Mouse (Mus musculus) embryonic stem cell, embryonic (primary cell): ENCODE measurements at regions not wholly inside any gene's neighbourhood (a gene's known extent, or its start where the extent isn't known, plus 50 kb on each side); places are given as distances from the start of the nearest gene placed in this dataset.

Source experiments
- CTCF ChIA-PET, 4 experiments: fragments of 300-600 bp in 2 of 4; fragments of 350-600 bp in 2 of 4; sonication (Branson Sonifier 250); formaldehyde crosslinking; loops; one replicate each; lab custom pipeline; 2022; ENCODE audit warnings: inconsistent platforms in 2 of 4; lab: Charles Lee
- POLR2A ChIA-PET, 4 experiments: fragments of 300-600 bp in 2 of 4; fragments of 350-600 bp in 2 of 4; sonication (Branson Sonifier 250); formaldehyde crosslinking; loops; one replicate each; lab custom pipeline; 2022; ENCODE audit warnings: antibody characterized with exemption in 4 of 4, inconsistent platforms in 1 of 4; lab: Charles Lee

- POLR2A ChIA-PET = no interaction called here
- CTCF ChIA-PET = interaction anchor here in 1 of 4 experiments (0.7 kb wide), 1 partner anchor 10 kb away, joined by 4 read pairs; no protein-coding TSS in a partner anchor
These were observed 168.6 kb downstream of the Insc start for GRCm38 (mm10) chr7:114912109-114912508.

DNA sequence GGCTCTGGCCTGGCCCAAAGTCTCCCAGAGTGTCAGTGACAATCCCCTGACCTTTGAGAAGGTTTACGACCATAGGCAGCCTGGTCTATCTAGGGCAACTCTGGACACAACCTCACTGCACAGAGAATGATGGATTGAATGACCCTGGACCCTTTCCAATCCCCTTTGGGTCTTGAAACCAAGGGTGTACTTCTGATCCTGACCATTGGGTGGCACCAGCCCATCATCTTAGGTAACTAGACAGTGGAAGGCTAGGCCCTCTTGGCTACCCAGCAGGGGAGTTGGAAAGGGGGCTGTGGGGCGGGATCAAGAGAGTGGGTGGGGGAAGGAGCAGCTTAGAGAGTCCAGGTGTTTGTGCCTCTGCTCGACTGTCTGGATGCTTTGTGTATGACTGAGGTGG, 178.7 kb downstream of the Insc start:
- POLR2A ChIA-PET = no interaction called here
- CTCF ChIA-PET = interaction anchor here in 3 of 4 experiments (0.6 to 1.4 kb wide), 3 partner anchors 10 to 1118 kb away, joined by 3 to 4 read pairs (median 4); no protein-coding TSS in a partner anchor

- ChIA-PET POLR2A (no interaction called here), CTCF (no interaction called here)
These were observed 190.4 kb downstream of the Insc start for GRCm38 (mm10) chr7:114933861-114934260.

DNA sequence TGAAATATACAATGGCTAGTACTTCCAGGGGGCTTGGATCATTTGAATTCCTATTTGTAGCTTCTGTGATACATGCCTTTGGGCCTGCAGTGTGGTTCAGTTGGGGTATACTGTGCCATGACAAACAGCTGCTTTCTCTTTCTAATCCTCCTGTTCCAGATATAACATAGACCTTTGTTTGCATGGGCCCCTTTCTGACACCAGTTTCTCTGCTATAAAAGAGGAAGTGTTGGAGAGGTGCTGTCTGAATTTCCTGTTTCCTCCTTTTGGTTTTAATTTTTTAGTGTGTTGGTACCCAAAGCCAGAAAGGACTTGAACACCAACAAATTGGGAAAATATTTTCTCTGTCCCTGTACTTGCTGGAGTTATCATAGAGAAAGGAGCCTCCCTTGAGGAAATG, 207.3 kb downstream of the Insc start:
- ChIA-PET POLR2A (interaction anchor here in 1 of 4 experiments (0.6 to 1.3 kb wide), 2 partner anchors 12 to 77 kb away, joined by 3 to 4 read pairs; no protein-coding TSS in a partner anchor), CTCF (no interaction called here)

DNA sequence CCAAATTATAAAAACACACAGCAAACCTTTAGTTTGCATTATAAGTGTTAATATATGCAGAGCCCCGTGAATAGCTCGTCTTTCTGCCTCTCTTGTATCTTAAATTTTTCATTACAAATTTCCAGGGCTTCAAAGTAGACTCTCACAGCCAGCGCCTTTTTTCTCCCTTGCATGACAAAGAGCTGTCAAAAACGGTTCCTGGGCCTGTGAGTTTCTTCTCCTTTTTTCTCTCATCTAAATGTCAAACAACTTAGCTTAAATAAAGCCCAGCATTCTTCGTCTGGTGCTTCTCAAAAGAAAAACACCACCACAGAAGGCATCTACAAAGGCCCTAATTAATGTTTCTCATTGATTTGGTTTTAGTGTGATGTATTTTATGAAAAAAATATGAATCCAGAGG, 219.7 kb downstream of the Insc start:
- ChIA-PET POLR2A (no interaction called here), CTCF (no interaction called here)

DNA sequence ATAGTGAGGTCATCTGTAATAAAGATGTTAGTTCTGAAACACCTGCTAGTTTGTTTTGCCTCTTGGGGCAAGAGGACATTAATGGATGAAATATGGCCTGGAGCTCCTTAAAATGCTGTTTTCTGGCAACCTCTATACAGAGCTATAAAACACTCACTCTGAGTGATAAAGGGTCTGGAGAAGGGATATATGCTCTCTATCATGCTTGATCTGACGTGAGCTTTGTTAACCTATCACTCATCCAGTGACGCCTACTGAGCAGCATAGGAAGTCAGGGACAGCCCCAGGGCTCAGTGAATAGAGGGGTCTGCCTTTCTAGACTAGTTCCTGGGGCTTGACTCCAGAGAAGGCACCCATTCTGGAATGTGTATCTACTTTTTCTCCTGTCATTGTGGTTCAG, 222.4 kb downstream of the Insc start:
- POLR2A ChIA-PET = no interaction called here
- CTCF ChIA-PET = no interaction called here

GRCm38 (mm10) chr7:114986481-114986880, 243.0 kb downstream of the Insc start:
- ChIA-PET POLR2A (no interaction called here), CTCF (no interaction called here)

DNA sequence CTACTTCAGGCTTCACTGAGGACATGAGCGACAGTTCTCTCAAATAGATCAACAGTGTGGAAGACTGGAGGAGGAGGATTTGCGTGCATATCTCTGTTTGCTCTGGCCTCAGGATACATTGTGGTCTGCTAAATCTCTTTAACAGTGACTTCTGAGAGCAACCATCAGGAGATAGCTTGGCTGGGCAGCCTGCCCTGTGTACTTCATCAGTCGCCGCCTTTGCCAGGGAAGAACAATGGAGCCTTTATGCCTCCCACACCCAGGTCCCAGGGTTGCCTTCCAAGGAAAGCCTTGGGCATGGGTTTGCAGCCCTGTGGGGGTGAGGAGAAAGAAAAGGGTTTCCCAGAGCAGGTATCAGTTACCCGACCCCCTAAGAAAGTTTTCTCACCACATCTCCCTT, 247.8 kb downstream of the Insc start:
- CTCF ChIA-PET = no interaction called here
- POLR2A ChIA-PET = no interaction called here

GRCm38 (mm10) chr7:114992440-114992839, 248.9 kb downstream of the Insc start:
- ChIA-PET POLR2A (no interaction called here), CTCF (no interaction called here)

DNA sequence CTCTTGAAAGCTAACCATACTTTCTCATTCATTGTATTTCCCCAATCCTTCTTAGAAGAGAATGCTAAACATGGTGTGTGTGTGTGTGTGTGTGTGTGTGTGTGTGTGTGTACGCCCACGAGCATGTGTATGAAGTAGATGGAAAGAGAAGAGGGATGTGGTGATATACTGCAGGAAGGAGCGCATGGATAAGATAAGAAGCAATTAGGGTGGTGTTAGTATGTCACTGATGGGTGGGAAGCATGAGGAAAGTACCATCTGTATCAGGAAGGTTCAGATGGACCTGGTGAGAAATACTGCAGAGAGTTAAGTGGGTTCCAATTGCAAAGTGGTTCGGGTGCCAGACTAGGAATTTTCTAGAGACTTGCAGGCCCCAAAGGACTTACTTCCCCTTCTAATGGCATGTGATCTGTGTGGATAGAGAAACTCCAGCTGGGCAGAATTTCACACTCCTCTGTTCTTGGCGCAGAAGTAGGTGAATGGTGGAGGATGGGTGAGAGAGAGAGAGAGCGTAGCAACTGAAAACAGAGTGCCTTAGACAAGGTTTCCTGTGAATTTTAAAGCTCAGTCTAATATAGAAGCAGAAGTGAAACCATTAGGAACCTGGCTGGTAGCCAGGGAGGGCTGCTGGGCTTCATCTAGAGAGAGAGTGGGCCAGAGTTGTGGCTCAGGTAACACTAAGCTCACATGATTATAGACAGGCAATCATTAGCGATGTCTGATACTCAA, 257.5 kb downstream of the Insc start:
- CTCF ChIA-PET = no interaction called here
- POLR2A ChIA-PET = interaction anchor here in 1 of 4 experiments (0.6 kb wide), 1 partner anchor 1306 kb away, joined by 3 read pairs; no protein-coding TSS in a partner anchor

DNA sequence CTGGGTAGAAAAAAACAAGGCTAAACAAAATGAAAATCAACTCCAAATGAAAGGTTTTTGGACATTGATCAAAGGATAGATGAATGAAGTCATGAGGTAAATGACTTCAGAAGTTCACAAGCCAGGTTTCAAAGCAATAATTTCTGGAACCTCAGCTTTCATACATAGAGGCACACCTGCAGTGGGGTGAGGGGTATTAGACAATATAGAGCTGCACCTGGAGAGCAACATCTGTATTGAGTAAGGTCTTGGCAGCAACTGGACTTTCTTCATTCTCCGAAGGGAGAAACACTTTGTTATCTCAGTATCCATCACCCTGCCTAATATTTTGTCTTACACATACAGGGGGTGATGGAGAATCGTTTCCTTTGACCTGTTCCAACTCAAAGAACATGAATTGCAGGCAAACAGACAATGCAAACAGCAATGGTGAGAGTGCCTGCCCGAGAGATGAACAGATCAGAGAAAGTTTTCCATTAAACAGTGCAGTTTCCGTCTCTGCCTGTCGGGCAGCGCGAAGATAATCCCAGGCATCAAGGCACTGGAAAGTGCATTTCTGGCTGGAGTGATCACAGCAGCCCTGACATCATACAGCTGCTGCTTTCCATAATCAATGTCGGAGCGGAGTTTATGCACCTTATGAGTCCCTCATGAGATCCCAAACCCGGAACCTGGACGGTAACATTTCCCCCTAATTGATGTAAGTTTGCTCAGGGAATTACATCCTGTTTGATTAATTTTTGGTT, 270.9 kb downstream of the Insc start:
- ChIA-PET CTCF (no interaction called here), POLR2A (no interaction called here)

- POLR2A ChIA-PET = no interaction called here
- CTCF ChIA-PET = no interaction called here
These were observed 276.0 kb downstream of the Insc start for GRCm38 (mm10) chr7:115019369-115019958.

DNA sequence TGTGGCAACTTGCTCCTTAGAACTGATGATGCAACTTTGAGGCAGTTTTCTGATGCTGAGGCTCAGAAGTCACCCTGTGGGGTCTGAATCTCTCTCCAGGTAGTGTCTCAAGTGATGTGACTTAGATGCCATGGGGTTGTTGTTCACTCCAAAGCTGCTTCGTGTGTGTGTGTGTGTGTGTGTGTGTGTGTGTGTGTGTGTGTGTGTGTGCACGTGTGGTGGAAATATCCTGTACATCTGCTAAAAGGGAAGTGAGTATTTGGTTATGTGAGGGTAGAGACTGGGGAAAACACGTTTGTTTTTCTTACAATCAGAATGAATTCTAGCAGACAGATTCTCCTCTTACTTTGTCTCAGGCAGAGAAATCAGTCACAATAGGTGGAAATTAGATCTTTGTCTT, 276.5 kb downstream of the Insc start:
- ChIA-PET CTCF (no interaction called here), POLR2A (no interaction called here)

DNA sequence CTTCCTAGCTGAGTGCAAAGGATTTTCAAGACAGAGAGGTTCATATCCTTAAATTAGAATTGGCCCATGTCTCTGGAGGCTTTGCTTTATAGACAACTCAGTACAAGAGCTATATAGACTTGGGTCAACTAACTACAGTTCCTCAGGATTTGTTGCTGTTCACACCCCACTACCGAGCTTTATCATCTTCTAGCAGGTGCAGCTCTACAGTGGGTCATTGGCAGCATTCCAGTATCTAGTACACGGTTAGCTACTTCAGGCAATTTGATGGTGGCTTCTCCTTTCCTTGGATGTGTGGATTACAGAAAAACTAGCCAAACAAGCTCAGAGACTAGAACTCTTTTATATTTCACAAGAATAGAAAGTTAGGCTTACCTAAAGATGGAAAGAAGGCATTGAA, 282.3 kb downstream of the Insc start:
- ChIA-PET POLR2A (no interaction called here), CTCF (no interaction called here)

GRCm38 (mm10) chr7:115027685-115028084, 284.2 kb downstream of the Insc start:
- POLR2A ChIA-PET = interaction anchor here in 1 of 4 experiments (0.6 kb wide), 1 partner anchor 641 kb away, joined by 3 read pairs; no protein-coding TSS in a partner anchor
- CTCF ChIA-PET = no interaction called here

GRCm38 (mm10) chr7:115033987-115034386, 290.5 kb downstream of the Insc start:
- ChIA-PET POLR2A (no interaction called here), CTCF (no interaction called here)

GRCm38 (mm10) chr7:115055527-115055926, 312.0 kb downstream of the Insc start:
- ChIA-PET POLR2A (interaction anchor here in 1 of 4 experiments (0.6 kb wide), 1 partner anchor 174 kb away, joined by 3 read pairs; no protein-coding TSS in a partner anchor), CTCF (no interaction called here)

DNA sequence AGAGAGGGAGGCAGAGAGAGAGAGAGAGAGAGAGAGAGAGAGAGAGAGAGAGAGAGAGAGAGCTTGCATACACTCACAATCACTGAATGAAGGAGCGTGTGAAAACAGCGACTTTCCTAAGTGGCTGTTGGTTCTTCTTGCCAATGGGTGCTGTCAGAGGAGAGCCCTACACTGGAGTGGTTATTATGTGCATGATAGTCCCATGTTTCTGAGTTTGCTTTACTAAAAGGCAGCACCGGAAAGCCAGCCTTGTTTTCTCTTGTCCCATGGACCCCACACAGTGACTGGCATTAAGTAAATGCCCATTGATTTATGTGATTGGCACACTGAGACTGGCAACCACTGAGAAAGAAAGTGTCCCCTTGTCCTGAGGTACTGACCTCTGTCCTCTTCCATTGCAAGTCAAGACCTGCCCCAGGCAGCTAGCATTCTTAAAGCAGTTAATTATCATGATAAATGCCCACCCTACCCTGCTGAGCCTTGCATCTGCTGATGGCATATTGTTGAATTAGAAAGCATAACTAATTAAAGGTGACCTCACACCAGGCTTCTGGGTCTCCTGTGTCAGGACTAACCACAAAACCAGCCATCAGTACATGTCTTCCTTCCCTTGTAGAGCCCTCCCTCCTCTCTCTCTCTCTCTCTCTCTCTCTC, 313.6 kb downstream of the Insc start:
- ChIA-PET CTCF (interaction anchor here in 1 of 4 experiments (0.7 kb wide), 1 partner anchor 17 kb away, joined by 4 read pairs; no protein-coding TSS in a partner anchor), POLR2A (interaction anchor here in 2 of 4 experiments (0.5 to 0.6 kb wide), 2 partner anchors 36 to 297 kb away, joined by 3 read pairs; no protein-coding TSS in a partner anchor)

DNA sequence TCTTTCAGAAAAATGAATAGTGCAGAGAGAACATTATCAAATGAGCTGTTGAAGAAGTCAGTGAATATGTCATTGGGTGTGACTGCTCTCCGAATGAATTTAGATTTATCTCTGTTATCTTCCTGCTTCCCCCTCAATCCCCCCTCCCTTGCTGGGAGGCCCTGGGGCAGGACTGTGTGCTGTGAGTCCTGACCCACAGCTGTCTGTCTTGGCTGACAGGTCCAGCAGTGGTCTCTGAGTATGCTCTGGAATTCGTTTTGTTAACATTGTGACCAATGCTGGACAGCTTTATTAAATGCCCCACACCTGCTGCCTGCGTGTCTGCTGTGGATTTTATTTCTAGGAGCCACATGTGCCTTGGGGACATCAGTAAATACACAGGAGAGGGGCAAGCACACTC, 314.2 kb downstream of the Insc start:
- CTCF ChIA-PET = interaction anchor here in 1 of 4 experiments (0.6 to 0.7 kb wide), 2 partner anchors 16 to 105 kb away, joined by 3 to 4 read pairs; no protein-coding TSS in a partner anchor
- POLR2A ChIA-PET = interaction anchor here in 2 of 4 experiments (0.5 to 0.6 kb wide), 2 partner anchors 36 to 296 kb away, joined by 3 read pairs; no protein-coding TSS in a partner anchor
